Mouse (Mus musculus) heart, embryonic 13.5 days (tissue): ENCODE results near the gene Il15. TPM values are rescaled to one million over a fixed set of nuclear protein-coding genes. Genes with fewer than 3 reads are reported as not detected.

Source experiments
- ATAC-seq: fragments of 200-750 bp; cut with Nextera tagmentation; 2 replicates; pipeline ENCODE4 v1.8.0; 2017; ENCODE audit warnings: moderate TSS enrichment; ENCODE audit not compliant: insufficient number of reproducible peaks, low FRiP score, low TSS enrichment; ENCODE audit errors: extremely low read depth
- H3K27ac ChIP-seq: fragments of 300-500 bp; sonication (generic); replicated peaks from 2 replicates; pipeline ENCODE4 v1.5.1; 2015; ENCODE audit warnings: moderate library complexity, mild to moderate bottlenecking, inconsistent platforms
- H3K27me3 ChIP-seq: fragments of 300-500 bp; sonication (generic); replicated peaks from 2 replicates; pipeline ENCODE4 v1.6.1; 2015; ENCODE audit warnings: mild to moderate bottlenecking, inconsistent platforms
- H3K36me3 ChIP-seq: fragments of 300-500 bp; sonication (generic); 2 replicates; pipeline ENCODE4 v1.6.1; 2015; ENCODE audit warnings: mild to moderate bottlenecking, inconsistent platforms
- H3K4me1 ChIP-seq: fragments of 300-500 bp; sonication (generic); 2 replicates; pipeline ENCODE4 v1.6.1; 2015; ENCODE audit warnings: inconsistent platforms
- H3K4me2 ChIP-seq: fragments of 300-500 bp; sonication (generic); 2 replicates; pipeline ENCODE4 v1.6.1; 2015; ENCODE audit warnings: inconsistent platforms, mild to moderate bottlenecking, moderate library complexity
- H3K4me3 ChIP-seq: fragments of 300-500 bp; sonication (generic); 2 replicates; pipeline ENCODE4 v1.5.1; 2015; ENCODE audit warnings: moderate library complexity, mild to moderate bottlenecking, inconsistent platforms
- H3K9ac ChIP-seq: fragments of 300-500 bp; sonication (generic); 2 replicates; pipeline ENCODE4 v1.6.1; 2015; ENCODE audit warnings: inconsistent platforms, mild to moderate bottlenecking, moderate library complexity
- H3K9me3 ChIP-seq: fragments of 300-500 bp; sonication (generic); 2 replicates; pipeline ENCODE4 v1.6.1; 2016; ENCODE audit warnings: inconsistent platforms
- WGBS: fragments of 180-500 bp; shearing (Covaris S2); methylation state at CpG from one replicate; pipeline ENCODE4 v1.1.7; 2015; ENCODE audit warnings: mixed read lengths; 5-methylcytosine and 5-hydroxymethylcytosine counted together
- polyA plus RNA-seq: library from polyadenylated mRNA; unstranded; fragments of >200 nt; fragmentation: Nextera tagmentation; extraction: Ambion mirVana; gene quantifications from 2 replicates; pipeline ENCODE4 v1.2.1, GENCODE M21; 2015

The Il15 gene
- polyA plus RNA-seq = 20.5 and 22.8 TPM in 2 replicates

GRCm38 (mm10) chr8:82402686-82403330, at the start of gene Il15:
Gene Il15 (minus strand): TSS chr8:82403222.
- Histone ChIP-seq H3K36me3 (no peaks in the 10 kb centered on the region), H3K9ac (peak within 1 kb of the TSS; percentile 85), H3K4me1 (peaks cover 24% of the 10 kb centered on the region), H3K27me3 (no peaks in the 10 kb centered on the region), H3K9me3 (no peaks in the 10 kb centered on the region), H3K4me2 (peak within 1 kb of the TSS; percentile 84), H3K4me3 (peak within 1 kb of the TSS; percentile 75), H3K27ac (peak within 1 kb of the TSS; percentile 83)
- WGBS = 5% methylated on average over 13 of the region's 13 CpGs
- no peak for ATAC-seq

- Histone ChIP-seq H3K4me3 (no peak overlapping the region), H3K4me2 (no peak overlapping the region), H3K27me3 (no peaks in the 10 kb centered on the region), H3K4me1 (no peaks in the 10 kb centered on the region), H3K36me3 (no peaks in the 10 kb centered on the region), H3K27ac (no peak overlapping the region), H3K9ac (no peak overlapping the region), H3K9me3 (no peaks in the 10 kb centered on the region)
- ATAC-seq = no peak
These were observed 41.9 kb upstream of the Il15 start for GRCm38 (mm10) chr8:82444897-82445296.

GRCm38 (mm10) chr8:82416587-82417340, 13.7 kb upstream of the Il15 start:
- Histone ChIP-seq H3K4me3 (no peak overlapping the region), H3K9me3 (no peaks in the 10 kb centered on the region), H3K27ac (no peak overlapping the region), H3K4me2 (no peak overlapping the region), H3K9ac (no peak overlapping the region), H3K27me3 (no peaks in the 10 kb centered on the region), H3K4me1 (peaks cover 6% of the 10 kb centered on the region; the same call in 1 of the 2 replicates), H3K36me3 (no peaks in the 10 kb centered on the region)
- 62% methylated on average over 5 of the region's 5 CpGs for WGBS
- ATAC-seq = no peak

DNA sequence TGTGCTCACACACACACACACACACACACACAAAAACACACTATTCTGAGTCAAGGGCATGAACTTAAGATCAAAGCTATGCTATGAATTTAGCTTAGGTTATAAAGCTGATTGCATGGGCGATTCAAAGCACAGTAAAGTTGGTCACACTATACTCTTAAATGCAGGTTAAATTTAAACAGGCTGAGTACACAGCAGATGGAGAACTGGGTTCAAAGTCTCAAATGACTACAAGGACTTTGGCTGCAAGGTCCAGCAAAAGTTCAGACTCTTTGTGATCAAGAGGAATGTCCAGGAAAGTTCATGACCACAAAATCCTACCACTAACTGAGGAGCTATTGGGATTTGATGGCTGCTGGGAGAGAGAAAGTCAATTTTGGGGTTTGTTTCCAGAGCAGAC, 12.5 kb upstream of the Il15 start:
- H3K36me3 ChIP-seq = no peaks in the 10 kb centered on the region
- WGBS = 71% methylated on average over 1 of the region's 1 CpGs
- H3K27ac ChIP-seq = no peak overlapping the region
- H3K4me3 ChIP-seq = no peak overlapping the region
- no peak overlapping the region for H3K4me2 ChIP-seq
- no peaks in the 10 kb centered on the region for H3K9me3 ChIP-seq
- no peaks in the 10 kb centered on the region for H3K27me3 ChIP-seq
- no peak overlapping the region for H3K9ac ChIP-seq
- peaks cover 6% of the 10 kb centered on the region; the same call in 1 of the 2 replicates for H3K4me1 ChIP-seq
- no peak for ATAC-seq

DNA sequence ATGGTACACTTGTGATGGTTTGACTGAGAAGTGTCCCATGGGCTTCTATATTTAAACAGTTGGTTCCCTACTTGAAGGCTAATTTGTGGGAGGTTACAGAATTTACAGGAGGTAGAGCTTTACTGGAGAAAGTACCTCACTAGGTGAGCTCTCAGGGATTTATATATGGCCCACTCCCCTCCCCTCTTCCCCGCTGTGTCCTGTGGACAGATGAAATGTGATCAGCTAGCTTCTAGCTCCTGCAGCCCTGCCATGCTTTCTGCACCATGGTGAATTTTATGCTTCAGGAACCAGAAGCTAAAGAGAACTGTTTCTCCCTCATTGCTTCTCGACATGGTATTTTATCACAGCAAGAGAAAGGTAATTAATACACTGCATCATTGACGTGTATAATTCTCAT, 7.1 kb upstream of the Il15 start:
- Histone ChIP-seq H3K27ac (no peak overlapping the region), H3K9me3 (no peaks in the 10 kb centered on the region), H3K27me3 (no peaks in the 10 kb centered on the region), H3K36me3 (no peaks in the 10 kb centered on the region), H3K9ac (no peak overlapping the region), H3K4me1 (no peaks in the 10 kb centered on the region), H3K4me3 (no peak overlapping the region), H3K4me2 (no peak overlapping the region)
- 68% methylated on average over 3 of the region's 3 CpGs for WGBS
- no peak for ATAC-seq

DNA sequence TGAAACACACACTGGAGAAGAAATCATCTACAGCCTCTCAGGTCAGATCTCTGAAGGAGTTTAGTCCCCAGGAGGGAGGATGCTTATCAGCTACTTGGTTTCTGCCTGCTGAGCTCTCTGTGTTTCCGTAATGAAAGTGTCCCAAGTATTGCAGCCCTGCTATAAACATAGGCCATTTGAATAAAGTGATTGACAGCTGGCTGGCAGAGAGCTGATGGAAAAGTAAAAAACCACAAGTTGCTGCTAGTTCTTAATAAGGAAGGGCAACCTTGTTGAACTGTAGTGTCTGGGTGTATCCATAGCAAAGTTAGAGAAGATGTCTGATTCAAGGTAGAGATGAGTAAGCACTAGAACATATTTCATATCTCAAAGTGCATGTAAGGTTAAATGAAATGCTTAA, 4.0 kb upstream of the Il15 start:
- H3K4me1 ChIP-seq = peaks cover 6% of the 10 kb centered on the region
- H3K9me3 ChIP-seq = no peaks in the 10 kb centered on the region
- no peak for ATAC-seq
- no peak overlapping the region for H3K9ac ChIP-seq
- no peaks in the 10 kb centered on the region for H3K27me3 ChIP-seq
- H3K36me3 ChIP-seq = no peaks in the 10 kb centered on the region
- H3K27ac ChIP-seq = no peak overlapping the region
- H3K4me3 ChIP-seq = no peak overlapping the region
- H3K4me2 ChIP-seq = no peak overlapping the region
- WGBS = 51% methylated on average over 1 of the region's 1 CpGs

- no peak overlapping the region for H3K4me2 ChIP-seq
- no peak overlapping the region for H3K9ac ChIP-seq
- no peak overlapping the region for H3K4me3 ChIP-seq
- peaks cover 18% of the 10 kb centered on the region for H3K4me1 ChIP-seq
- no peaks in the 10 kb centered on the region for H3K27me3 ChIP-seq
- no peaks in the 10 kb centered on the region for H3K9me3 ChIP-seq
- 80% methylated on average over 3 of the region's 3 CpGs for WGBS
- H3K27ac ChIP-seq = no peak overlapping the region
- no peak for ATAC-seq
- H3K36me3 ChIP-seq = no peaks in the 10 kb centered on the region
These were observed 1.0 kb upstream of the Il15 start for GRCm38 (mm10) chr8:82404068-82404467.

DNA sequence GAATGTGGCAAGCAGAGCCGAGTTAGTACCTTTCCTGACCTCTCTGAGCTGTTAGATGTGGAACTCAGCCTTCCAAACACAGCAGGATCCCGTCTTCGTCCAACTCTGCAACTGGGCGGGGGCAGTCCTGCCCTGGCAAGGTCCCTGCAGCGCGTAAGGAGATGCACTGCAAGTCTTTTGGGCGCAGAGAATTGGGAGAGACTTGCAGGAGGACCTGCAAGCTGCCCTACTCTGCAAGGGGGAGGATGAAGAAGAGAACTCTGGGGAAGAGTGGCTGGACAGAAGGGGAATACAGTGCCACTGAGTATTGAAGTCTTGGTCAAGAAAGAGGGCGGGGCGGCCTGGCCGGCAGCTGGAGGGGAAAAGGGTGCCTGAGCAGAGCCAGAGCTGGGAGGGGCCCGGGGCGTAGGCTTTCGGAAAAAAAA, 749 bp downstream of the Il15 start:
- H3K4me3 ChIP-seq = peak overlapping the region; percentile 75
- peak overlapping the region; percentile 84 for H3K4me2 ChIP-seq
- H3K4me1 ChIP-seq = peaks cover 24% of the 10 kb centered on the region
- no peaks in the 10 kb centered on the region for H3K27me3 ChIP-seq
- ATAC-seq = peak; percentile 37; the same call in 1 of the 2 replicates
- H3K27ac ChIP-seq = peak overlapping the region; percentile 83
- H3K9me3 ChIP-seq = no peaks in the 10 kb centered on the region
- no peaks in the 10 kb centered on the region for H3K36me3 ChIP-seq
- peak overlapping the region; percentile 85 for H3K9ac ChIP-seq
- WGBS = 1% methylated on average over 13 of the region's 13 CpGs

DNA sequence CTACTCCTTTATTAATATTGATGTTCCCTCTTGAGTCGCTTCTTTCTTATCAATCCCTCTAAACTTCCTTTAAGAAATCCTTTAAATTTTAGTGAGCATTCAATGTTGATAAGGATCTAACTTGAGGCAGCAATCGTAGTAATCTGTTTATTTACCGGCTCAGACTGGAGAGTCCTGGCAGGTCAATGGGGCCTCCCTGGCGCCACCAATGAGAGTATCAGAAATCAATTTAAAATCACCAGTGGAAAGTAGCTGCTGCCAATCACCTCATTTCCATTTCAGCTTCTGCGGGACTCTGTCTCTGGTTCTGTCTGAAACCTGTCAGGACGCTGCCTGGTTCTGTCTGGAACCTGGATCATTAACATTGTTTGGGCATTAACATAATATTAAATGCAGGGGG, 1.5 kb downstream of the Il15 start:
- Histone ChIP-seq H3K27me3 (no peaks in the 10 kb centered on the region), H3K4me2 (peak overlapping the region; percentile 84), H3K9ac (peak overlapping the region; percentile 85), H3K4me1 (peaks cover 24% of the 10 kb centered on the region), H3K9me3 (no peaks in the 10 kb centered on the region), H3K27ac (peak overlapping the region; percentile 83), H3K4me3 (peak overlapping the region; percentile 75), H3K36me3 (no peaks in the 10 kb centered on the region)
- 12% methylated on average over 6 of the region's 6 CpGs for WGBS
- ATAC-seq = no peak

DNA sequence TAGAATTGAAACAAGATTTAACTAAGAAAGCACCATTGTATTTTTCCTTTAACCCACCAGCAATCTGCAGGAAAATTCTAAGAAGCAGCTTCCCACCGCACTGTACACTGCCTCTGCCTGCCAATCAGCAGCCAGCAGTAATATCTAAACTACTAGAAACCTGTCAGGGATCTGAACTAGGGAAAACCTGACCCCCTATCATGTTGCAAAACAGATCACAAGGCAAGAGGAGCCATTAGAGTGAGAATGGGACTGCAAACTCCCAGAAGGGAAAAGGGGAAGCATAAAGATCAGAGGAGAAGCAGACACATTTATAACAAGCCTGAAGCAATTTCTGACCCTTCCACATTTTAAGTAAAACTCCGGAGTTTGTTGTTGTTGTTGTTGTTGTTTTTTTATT, 2.0 kb downstream of the Il15 start:
- H3K27ac ChIP-seq = peak overlapping the region; percentile 83

GRCm38 (mm10) chr8:82400376-82400775, 2.6 kb downstream of the Il15 start:
- Histone ChIP-seq H3K4me1 (peaks cover 24% of the 10 kb centered on the region), H3K27ac (peak overlapping the region; percentile 17; the same call in 1 of the 2 replicates), H3K4me2 (peak overlapping the region; percentile 84), H3K9me3 (no peaks in the 10 kb centered on the region), H3K36me3 (peaks cover under 1% of the 10 kb centered on the region), H3K27me3 (no peaks in the 10 kb centered on the region), H3K9ac (peak overlapping the region; percentile 54; the same call in 1 of the 2 replicates), H3K4me3 (peak overlapping the region; percentile 34)
- no peak for ATAC-seq
- WGBS = 18% methylated on average over 2 of the region's 2 CpGs

More for the DNA sequence above, 2.0 kb downstream of the Il15 start:
- Histone ChIP-seq H3K27me3 (no peaks in the 10 kb centered on the region), H3K9me3 (no peaks in the 10 kb centered on the region), H3K4me2 (peak overlapping the region; percentile 84), H3K4me3 (peak overlapping the region; percentile 75), H3K4me1 (peaks cover 24% of the 10 kb centered on the region), H3K36me3 (no peaks in the 10 kb centered on the region), H3K9ac (peak overlapping the region; percentile 85)
- 28% methylated on average over 2 of the region's 2 CpGs for WGBS
- no peak for ATAC-seq
